Mouse (Mus musculus): ENCODE measurements at regions not wholly inside any gene's neighbourhood (a gene's known extent, or its start where the extent isn't known, plus 50 kb on each side); places are given as distances from the start of the nearest gene placed in this dataset.

DNA sequence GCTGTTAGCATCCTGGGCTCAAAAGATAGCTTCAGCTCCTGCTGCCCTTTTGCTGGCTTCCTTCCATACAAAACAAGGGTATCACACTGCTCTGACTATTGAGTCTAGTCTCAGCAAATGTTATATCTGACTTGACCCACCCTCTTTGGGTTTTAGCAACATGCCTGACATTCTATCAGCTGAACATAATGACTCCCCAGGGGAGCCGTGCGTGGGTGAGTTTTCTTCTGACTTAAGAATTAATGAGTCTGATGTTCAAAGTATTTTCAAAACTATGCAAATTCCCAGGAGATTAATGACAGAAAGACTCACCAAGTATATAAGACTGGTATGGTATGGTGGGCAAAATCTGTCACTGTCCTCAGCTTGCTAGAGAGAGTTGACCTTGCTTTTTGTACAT is 159.0 kb downstream of the Pmp22 start:
- DNase-seq (ENCODE audit: low read depth) = no peak

DNA sequence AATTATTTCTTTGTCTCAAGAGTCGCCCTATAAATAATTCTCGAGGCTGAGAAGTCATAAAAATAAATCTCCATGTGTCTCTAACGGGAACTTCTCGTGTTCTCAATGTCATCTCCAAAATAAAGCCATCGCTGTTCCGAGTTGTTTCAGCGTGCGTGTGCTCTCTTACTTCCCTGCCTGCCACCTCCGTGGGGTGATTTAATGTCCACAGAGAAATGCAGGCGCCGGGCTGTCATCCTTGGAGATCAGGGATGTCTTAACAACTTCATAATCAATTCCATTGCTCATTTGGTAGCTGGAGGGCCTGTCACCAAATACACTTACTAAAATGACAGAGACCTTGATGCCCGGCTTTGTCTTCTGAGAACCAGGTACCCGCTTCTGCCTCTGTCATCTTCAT is 161.8 kb downstream of the Pmp22 start:
- no peak for DNase-seq (ENCODE audit: low read depth)

DNA sequence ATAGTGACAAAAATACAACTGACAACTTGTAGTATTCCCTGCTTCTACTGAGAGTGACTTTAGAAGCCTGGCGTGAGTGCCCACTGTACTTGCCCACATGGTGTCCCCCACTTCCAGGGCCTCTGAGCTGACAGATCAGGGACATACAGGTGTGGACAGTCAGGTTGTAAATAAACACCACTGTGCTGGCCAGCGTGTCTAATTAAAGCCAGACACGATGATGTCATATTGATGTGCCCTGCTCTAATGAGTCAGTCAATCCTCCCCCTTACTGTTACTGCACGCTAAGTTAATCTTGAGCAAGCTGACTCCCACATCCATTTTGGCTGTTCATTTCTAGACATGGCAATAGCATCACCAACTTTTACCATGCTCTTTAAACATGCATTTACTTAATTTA is 164.7 kb downstream of the Pmp22 start:
- DNase-seq (ENCODE audit: low read depth) = no peak

DNA sequence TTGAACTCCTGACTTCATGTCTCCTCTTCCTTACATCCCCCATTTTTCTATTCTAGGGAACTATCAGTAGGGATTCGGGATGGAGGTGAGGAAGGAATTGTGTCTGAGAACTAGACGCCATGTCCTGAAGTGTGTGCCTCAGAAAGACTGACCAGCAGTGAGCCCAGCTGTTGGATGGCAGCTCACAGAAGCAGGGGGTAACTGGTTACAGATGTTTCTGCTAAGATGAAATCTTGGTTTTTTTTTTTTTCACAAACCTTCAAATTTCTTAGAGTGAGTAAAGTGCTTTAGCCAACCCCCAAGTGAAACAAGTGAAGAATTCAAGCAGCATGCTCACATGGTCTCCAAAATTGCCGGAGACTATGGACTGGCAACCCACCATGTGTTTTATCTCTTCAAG is 165.7 kb downstream of the Pmp22 start:
- DNase-seq (ENCODE audit: low read depth) = no peak

DNA sequence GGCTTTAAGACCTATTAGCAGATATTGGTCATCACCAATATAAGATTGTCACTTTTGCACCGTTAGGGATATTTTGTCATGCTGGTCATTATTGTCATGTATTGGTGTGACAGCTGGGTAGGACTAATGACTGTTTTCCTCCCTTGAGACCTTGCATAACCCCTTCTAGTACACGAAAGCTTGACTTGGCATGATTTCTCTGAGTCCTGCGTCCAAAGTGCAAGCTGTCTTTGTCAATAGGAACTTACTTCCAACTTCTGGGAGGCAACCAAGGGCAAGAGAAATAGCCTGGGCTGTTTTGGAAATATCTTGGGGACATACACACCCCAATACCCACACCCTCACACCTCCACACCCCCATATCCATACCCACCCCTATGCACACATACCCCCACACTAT is 167.7 kb downstream of the Pmp22 start:
- no peak for DNase-seq (ENCODE audit: low read depth)

DNA sequence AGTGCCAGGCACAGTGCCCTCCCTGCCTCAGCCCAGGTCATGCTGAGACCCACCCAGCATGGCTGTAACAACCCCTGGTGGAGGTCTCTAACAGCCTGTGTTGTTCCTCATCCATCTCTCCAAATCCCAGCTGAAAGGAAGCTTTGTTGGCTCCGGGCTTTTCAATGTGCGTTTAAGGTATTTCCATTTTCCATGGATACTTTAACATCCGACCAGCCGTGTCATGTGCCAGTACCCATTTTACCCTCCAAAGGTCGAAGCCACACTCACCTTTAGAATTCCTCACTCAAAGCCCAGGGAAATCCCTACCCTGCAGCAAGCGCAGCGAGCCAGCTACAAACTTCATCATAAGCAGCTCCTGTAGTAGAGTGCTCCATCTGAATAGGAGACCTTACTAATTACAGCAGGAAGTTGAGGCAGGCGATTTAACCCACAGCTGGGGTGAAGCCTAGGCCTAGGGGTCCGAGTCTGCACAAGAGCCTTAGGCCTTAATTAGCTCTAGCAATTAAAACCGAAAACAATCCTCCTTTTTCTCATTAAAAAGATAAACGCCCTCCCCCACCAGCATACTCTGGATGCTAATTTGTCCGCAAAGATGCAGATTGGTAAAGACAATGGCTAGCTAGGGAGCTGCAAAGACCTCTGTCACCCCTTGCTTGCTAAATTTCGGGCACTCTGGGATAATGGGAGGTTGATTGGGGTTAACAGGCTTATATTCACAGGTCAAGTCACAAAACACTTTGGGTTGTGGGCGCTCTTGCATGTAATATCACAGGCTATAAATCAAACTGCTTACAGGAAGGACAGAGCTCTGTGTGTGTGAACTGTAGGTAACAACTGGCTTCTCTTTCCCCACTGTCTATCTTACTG is 171.2 kb downstream of the Pmp22 start:
- DNase-seq (ENCODE audit: low read depth) = no peak

DNA sequence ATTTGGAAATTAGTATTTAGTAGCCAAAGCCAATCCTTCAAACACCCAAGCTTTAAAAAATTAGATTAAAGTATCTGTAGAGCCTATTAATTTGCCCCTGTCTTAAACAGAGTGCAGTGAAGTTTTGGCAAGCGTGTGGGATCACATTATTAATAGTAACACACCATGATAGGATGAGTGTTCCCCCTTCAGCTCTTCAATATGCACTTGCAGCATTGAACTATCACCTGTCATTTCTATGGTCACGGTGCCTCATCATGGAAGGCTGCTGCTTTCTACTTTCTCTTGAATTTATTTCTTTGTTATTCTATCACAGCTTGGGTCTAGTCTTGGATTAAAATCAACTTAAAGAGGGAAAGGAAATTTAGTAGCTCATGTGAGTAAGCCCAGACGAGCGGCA is 196.4 kb downstream of the Pmp22 start:
- no peak for DNase-seq (ENCODE audit: low read depth)

DNA sequence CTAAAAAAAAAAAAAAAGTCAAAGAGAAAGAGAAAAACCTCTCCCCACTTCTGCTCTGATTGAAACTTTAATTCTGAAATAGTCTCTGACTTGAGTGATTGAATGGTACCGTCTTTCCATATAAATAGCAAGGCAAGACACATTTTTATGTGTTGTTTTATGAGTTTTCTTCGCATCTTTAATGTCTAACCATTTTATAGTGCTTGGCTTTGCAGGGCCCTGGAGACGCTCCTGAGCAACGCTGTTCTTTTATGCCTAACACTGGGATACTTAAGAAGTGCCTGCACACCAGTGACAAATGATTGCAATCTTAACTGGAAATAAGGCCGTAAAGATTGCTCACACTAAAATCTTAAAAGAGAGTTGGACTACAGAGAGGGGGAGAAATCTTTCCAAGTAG is 198.1 kb downstream of the Pmp22 start:
- DNase-seq (ENCODE audit: low read depth) = no peak

DNA sequence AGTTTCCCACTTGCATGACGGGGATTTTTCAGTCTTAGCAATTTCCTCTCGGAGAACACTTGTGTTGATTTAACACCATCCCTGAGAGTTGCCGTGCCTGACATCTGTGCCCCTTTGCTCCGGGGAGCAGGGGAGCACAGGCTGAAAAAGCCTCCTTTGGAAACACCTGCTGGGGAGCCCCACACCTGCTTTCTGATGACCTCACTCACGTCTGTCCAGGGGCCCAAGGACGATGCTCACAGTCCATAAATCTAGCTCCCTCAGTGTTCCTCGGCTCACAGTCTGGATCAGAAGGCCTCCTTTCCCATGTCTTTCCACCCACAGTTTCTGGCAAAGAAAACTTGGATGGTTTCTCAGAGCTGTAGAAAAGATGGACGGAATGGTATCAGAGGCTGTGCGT is 208.7 kb downstream of the Pmp22 start:
- DNase-seq (ENCODE audit: low read depth) = no peak

DNA sequence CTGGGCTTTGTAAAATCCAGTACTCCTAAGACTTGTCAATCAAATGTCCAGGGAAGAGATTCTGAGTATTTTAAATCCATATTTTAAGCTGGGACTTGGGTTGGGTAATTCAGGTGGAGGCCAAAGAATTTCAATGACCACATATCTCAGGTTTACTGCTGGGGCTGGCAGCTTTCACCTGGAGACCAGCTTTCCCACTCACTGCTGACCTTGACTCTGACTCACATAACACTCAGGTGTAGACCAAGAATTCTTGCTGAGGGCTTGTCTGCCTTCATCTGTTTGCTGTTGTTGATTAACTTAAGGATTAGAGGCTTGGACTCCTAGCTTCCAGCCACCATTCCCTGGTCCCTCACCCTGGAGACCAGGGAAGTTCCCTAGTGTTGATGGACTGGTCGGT is 209.5 kb downstream of the Pmp22 start:
- no peak for DNase-seq (ENCODE audit: low read depth)

DNA sequence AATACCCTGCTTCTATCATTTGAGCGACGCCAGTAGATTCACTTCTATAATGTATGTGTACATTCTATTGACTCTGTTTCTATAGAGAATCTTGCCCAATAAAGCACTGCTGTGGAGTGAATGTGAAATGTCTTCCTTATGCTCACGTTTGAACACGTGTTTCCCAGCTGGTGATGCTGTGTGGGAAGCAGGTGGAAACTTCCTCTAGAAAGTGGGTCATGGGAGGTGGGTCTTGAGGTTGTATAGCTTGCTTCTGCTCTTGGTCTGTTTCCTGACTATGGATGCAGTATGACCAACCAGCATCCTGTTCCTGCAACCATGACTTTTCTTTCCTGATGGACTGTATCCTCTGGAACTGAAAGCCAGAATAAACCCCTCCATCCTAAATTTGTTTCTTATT is 216.9 kb downstream of the Pmp22 start:
- no peak for DNase-seq (ENCODE audit: low read depth)

DNA sequence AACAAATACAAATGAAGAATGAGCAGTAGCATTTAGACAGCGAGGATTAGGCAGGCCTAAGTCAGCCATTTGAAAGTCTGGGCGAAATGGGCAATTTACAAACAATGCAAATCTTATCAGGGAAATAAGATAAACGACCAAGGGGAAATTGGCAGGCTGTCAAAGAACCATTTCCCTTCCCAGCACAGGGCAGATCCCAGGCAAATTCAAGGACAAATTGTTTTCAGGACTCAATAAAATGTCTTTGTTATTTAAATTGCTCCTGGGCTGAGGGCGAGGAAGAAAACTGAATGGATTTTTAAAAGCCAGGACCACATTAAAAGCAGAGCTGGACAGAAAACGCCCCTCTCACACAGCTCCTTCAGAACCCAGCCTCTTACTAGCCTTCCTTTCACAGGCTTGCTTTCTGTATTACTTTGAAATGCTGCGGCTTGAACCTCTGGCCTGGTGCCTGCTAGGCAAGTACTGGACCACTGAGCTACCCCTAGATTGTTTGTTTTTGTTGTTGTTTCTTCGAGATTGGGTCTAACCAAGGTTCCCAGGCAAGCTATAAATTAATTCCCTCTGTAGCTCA is 221.4 kb downstream of the Pmp22 start:
- no peak for DNase-seq (ENCODE audit: low read depth)

DNA sequence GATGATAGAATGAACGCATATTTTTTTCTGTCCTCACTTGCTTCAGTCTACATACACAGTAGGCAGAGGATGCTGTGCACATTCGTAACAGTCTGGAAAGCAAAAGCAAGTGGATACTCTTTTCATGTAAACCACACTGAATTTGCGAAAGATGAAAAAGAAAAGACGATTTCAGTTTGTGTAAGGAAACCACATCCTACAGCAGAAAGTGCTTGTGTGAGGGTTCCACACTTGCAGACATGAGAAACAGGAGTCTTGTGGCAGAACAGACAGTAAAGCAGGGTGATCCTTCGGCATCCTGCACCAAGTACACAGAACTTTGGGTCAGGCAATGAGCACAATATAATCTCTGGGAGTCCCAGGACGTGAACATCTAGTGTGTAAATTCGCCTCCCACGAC is 223.2 kb downstream of the Pmp22 start:
- DNase-seq (ENCODE audit: low read depth) = no peak

DNA sequence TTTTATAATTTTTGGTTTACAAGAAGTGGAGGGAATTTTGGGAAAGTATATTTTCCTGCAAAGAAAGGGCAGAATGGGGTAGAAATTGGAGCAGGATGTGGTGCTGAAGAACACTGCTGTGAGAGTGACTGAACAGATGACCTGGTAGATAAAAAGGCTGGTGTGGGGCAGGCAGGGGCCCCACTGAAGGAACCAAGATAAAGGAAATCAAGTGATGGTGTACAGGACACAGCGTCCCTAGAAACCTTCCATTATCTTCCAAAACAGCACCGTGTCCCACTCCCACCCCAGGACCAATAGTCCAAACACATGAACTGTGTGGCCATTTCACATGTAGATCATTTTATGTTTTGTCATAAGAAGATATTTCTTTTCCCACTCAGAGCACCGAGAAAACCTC is 224.2 kb downstream of the Pmp22 start:
- no peak for DNase-seq (ENCODE audit: low read depth)

DNA sequence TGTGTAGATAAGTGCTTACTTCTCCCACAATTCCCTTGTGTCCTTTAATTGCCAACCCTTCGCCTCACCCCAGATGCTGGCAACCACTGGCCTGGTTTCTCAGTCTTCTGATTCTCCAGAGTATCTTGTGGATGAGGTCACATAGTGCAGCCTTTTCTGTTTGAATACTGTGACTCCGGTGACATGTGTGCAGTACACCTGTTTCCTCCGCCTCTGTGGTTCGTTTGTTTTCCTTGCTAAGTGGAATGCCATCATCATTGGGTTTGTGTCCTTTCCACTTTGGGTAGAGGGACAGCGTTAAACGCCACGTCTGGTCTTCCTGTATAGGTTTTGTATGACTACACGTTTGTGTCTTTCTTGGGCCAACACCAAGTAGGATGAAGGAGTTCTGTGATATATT is 224.9 kb downstream of the Pmp22 start:
- no peak for DNase-seq (ENCODE audit: low read depth)

DNA sequence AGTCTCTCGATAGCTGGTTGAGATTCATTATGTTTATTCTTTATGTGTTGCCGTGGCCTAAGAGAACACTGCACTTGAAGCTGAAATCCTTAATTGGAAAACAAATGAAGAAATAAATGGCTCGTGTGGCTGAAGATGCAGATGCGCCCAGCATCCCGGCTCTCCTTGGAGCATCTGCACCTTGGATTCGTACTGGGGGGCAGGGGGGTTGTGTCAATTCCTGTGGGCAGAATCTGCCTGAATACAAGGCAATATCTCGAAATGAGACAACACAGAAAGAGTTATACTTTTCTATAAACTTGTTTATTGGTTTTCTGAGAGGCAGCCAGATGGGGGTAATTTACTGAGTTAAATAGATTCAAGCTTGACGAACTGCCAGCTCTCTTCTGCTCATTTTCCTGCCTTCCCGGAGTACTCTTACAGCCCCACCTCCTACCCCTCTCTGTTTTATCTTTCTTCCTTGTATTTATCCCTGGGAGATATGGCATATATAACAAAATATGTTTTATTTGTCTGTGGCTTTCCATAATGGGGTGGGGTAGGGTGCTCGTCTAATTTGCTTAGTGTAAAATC is 229.1 kb downstream of the Pmp22 start:
- DNase-seq (ENCODE audit: low read depth) = no peak

DNA sequence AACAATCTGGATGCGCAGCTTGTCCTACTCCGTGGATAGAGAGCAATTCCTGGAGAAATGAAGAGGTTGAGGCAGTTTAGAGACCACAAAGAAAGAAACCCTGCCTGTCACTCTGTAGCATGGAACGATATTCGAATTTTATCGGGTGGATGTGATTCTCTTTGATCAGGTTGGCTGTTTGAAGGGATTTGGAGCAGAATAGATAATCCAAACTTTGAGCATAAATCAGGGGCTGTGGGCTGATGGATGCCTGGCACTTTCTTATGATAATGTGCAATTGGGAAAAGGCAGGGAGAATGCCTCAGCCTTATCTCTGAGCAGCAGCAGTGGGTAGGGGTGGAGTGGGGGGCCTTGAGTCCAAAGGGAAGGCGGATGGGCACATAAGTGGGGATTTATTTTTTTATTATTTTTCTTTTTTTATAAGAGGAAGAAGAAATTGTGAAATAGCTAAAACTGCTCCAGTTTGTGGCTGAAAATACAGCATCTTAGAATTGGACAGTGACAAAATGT is 239.0 kb downstream of the Pmp22 start:
- DNase-seq (ENCODE audit: low read depth) = no peak

DNA sequence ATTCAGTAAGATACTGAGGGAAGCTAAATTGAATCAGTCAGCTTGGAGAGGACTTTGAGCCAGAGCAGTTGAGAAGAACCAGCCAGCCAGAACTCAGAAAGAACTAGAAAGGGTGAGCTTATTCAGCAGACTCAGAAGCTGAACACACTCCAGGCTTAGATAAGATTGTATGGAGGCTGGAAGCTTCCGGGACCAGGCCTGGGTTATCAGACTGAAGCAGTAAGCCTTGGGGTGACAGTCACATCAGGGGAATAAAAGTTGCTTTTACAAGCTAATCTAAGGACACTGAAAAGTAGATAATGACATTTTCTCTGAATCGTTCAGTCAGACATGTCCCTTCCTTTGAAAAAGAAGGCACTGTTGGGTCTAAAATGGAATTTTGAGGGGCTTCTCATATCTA is 240.7 kb downstream of the Pmp22 start:
- DNase-seq (ENCODE audit: low read depth) = no peak

DNA sequence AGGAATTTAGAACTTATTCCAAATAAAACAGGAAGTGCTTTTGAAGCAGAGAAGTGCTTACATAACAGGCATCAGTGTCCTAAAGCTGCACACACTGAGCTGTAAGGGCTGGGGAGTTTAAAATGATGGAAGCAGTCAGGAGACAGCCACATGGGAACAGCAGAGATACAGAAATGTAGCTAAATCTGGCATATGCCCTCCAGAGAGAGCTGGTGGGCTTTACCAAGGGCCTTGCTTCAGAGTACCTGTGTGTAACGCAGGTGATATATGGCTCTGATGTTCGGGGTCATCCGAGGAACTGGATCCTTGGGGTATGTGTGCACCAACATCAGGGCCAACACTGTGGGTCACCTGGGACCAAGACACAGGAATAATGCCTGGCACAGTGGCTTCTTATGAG is 247.5 kb downstream of the Pmp22 start:
- no peak for DNase-seq (ENCODE audit: low read depth)

DNA sequence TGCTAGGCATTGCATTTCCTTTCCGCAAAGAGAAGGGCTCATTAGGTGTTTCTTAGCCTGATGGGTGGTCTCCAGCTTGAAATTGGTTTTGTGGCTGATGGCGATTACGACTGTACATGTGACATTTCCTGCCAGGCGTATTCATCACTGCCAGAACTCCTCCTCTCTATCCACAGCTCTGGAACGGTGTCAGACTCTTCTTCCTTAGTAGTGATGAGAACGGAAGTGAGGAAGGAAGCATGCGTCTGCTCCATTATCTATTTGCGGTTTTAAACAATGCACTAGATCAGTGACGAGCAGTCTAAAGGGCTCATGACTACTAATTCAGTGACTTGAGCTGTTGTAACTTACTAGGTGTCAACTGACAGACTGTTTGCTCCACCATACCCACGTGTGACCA is 248.2 kb downstream of the Pmp22 start:
- no peak for DNase-seq (ENCODE audit: low read depth)

DNA sequence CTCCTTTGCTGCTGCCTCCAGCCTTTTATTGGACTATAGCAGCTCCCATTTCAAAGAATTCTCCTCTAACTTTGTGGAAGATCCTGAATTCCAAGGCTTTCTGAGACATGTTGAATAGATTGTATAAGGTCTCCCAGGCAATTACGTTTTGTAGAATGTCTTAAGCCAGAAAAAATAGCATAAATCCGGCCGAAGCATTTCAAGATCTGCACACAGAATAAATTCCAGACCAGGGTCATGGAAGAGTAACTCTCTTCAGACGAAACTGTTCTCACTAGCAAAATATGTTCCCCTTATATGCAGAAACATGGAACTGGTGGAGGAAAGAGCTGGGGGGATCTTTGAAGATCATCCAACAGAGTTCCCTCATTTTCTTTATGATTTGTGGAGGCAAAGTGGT is 259.5 kb downstream of the Pmp22 start:
- no peak for DNase-seq (ENCODE audit: low read depth)

DNA sequence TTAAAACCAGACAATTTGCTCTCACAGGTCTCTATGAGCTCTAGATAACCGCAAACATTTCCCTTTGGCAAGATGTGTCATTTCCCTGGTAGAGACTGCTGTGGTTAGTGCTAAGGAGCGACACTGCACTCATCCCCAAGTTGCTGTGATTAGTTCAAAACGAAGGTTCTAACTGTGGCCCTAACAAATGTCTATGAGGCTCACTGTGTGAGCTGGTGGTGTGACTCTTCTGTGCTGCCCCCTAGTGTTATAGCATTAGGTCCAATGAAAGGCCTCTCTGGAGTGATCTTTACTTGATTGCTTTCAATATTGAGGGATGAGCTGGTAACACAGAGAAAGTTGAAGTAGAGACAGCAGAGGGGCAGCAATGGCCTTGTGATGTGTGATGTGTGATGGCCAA is 262.7 kb downstream of the Pmp22 start:
- DNase-seq (ENCODE audit: low read depth) = no peak

DNA sequence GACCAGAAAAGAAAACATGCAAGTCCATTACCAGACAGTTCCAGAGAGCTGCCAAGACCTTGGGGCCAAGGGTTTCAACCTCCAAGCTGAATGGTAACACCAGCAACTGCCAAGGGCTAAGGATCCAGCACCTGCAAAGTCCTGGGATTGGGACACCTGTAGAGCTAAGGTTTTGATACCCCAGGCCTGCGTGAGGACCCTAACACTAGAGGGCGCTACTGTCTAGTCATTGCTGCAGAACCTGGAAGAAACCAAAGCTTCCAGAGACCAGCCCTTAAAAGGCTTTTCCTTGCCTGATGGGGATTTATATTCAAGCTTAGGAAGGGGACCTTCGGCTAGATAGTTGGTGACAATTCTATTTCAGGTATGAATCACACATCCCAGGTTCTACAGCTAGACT is 263.6 kb downstream of the Pmp22 start:
- no peak for DNase-seq (ENCODE audit: low read depth)

DNA sequence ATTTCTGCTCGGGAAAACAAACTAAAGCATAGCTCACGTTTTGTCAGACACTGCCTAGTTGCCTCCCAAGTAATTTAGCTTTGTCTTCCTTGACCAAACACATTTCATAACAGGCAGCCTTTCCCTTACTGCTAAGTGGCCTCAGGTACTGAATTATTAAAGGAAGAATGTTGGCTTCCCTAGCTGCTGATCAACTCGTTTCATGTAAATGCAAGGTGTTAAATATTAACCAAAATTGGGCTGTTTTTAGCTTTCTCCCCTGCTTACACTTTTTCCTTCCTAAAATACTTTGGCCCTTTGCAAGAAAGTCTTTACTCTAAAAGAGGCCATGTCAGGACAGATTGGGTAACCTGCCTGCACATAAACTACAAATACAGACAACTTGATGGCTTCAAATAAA is 265.4 kb downstream of the Pmp22 start:
- no peak for DNase-seq (ENCODE audit: low read depth)

Data from c-Kit-positive CD71-negative TER-119-negative erythroid progenitor cells, embryonic 14.5 days (primary cell).